Mouse (Mus musculus): ENCODE data around the gene Fndc10.

Gene Fndc10

DNA sequence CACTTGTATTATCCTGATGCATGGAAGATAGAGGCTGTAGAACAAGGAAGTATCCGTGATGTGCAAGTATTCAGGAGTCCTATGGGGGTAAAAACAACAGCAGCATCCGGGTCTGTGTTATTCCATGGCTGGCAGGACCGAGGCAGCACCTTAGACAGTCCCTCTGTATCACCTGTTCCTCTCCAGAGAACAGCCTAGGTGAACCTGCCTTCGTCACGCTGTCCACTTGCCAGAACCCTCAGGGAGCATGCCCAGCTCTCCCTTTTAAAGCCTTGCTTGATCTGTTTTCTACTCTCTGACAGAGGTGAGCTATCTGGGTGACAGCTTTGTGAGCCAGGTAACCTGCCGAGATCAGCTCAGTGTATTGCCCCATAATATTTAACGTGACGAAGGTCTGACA, 50.3 kb downstream of the Fndc10 start:
- TF ChIP-seq GATA4 (IDR thresholded peaks at IDR 0.05; ENCODE audit: insufficient replicate concordance, low read length): no peak

GRCm38 (mm10) chr4:155745136-155745535, 51.0 kb downstream of the Fndc10 start:
- no peak for TF ChIP-seq GATA4 (IDR thresholded peaks at IDR 0.05; ENCODE audit: insufficient replicate concordance, low read length)
